Mouse (Mus musculus): ENCODE results near the gene Mob3b. TPM values are rescaled to one million over a fixed set of nuclear protein-coding genes. Genes with fewer than 3 reads are reported as not detected.

Gene Mob3b
- polyA plus RNA-seq (2017; shearing (Covaris generic)), result 6.7 TPM

GRCm38 (mm10) chr4:35156751-35157611 lies at the start of gene Mob3b:
Gene Mob3b, minus strand, starts transcription at chr4:35157484.

DNA sequence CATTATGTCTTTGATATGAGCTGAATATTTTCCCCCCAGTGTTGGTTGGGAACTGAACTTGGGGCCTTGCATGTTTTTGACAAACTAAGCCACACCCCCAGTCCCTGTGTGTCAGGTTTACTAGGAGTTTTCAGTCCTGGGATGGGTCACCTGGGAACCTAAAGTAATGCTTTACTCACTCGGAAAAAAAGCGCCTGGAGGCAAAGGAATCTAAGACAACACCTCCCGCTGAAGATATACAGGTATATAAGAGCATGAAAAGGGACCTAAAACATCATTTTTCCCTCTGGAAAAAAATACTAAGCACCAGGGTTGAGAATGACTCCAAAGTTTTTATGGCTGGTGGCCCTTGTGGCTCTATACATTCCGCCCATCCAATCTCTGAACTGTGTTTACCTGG lies 5.5 kb downstream of the Mob3b start, which contains the start of gene Ifnk:
Ifnk (plus strand) TSS at position 301 of the 400 bp plus-strand sequence.

Other genes with a start within 250 kb of the Mob3b start
- not detected for gene Ifnk, start 5.4 kb downstream of the Mob3b start, polyA plus RNA-seq (2017; shearing (Covaris generic))
- 10.3 TPM for gene C9orf72, start 68.7 kb upstream of the Mob3b start, polyA plus RNA-seq (2017; shearing (Covaris generic))